Mouse (Mus musculus): ENCODE data around the gene Hist1h2ae.

GRCm38 (mm10) chr13:23554393-23554792 lies 16.6 kb downstream of the Hist1h2ae start:
- TF ChIP-seq CTCF (conservative IDR thresholded peaks at IDR 0.05; ENCODE audit: insufficient read depth, insufficient read length, low read depth, low read length) (no peak), POLR2A (IDR thresholded peaks at IDR 0.05; ENCODE audit: low read depth, low read length) (no peak)
